Mouse (Mus musculus) stomach, embryonic 16.5 days (tissue): ENCODE measurements around the gene Zglp1. TPM values are rescaled to one million over a fixed set of nuclear protein-coding genes. Genes with fewer than 3 reads are reported as not detected.

Experiments used
- ATAC-seq: fragments of 200-750 bp; cut with Nextera tagmentation; 2 replicates; pipeline ENCODE4 v1.8.0; 2017; ENCODE audit warnings: moderate number of reproducible peaks, moderate TSS enrichment; ENCODE audit not compliant: insufficient read depth, low FRiP score
- H3K27ac ChIP-seq: fragments of 300-500 bp; sonication (generic); 2 replicates; pipeline ENCODE4 v1.5.1; 2014; ENCODE audit warnings: low read length
- H3K27me3 ChIP-seq: fragments of 300-500 bp; sonication (generic); 2 replicates; pipeline ENCODE4 v1.6.1; 2014; ENCODE audit warnings: low read length, control low read depth, mixed read lengths; ENCODE audit not compliant: control insufficient read depth, insufficient read depth
- H3K36me3 ChIP-seq: fragments of 300-500 bp; sonication (generic); 2 replicates; pipeline ENCODE4 v1.6.1; 2014; ENCODE audit warnings: low read length; ENCODE audit not compliant: control insufficient read depth, insufficient read depth
- H3K4me1 ChIP-seq: fragments of 300-500 bp; sonication (generic); 2 replicates; pipeline ENCODE4 v1.6.1; 2014; ENCODE audit warnings: low read length, control low read depth, mixed read lengths; ENCODE audit not compliant: control insufficient read depth, insufficient read depth
- H3K4me2 ChIP-seq: fragments of 300-500 bp; sonication (generic); 2 replicates; pipeline ENCODE4 v1.6.1; 2014; ENCODE audit warnings: low read depth, low read length, mixed read lengths
- H3K4me3 ChIP-seq: fragments of 300-500 bp; sonication (generic); replicated peaks from 2 replicates; pipeline ENCODE4 v1.5.1; 2014; ENCODE audit warnings: mild to moderate bottlenecking, low read length
- H3K9ac ChIP-seq: fragments of 300-500 bp; sonication (generic); 2 replicates; pipeline ENCODE4 v1.6.1; 2014; ENCODE audit warnings: low read length
- H3K9me3 ChIP-seq: fragments of 300-500 bp; sonication (generic); replicated peaks from 2 replicates; pipeline ENCODE4 v1.6.1; 2016; ENCODE audit warnings: low read length, control low read depth; ENCODE audit not compliant: control insufficient read depth
- WGBS: fragments of 180-500 bp; shearing (Covaris S2); extraction: QIAGEN DNeasy Blood & Tissue Kit; methylation state at CpG from one replicate; pipeline ENCODE4 v1.1.7; 2014; 5-methylcytosine and 5-hydroxymethylcytosine counted together
- polyA plus RNA-seq: library from polyadenylated mRNA; unstranded; fragments of >200 nt; fragmentation: Nextera tagmentation; extraction: Ambion mirVana; gene quantifications from 2 replicates; pipeline ENCODE4 v1.2.1, GENCODE M21; 2015

Gene Zglp1
- polyA plus RNA-seq, 1 experiment from 2014 or later = 0.89 TPM

GRCm38 (mm10) chr9:21043563-21043962 is 23.3 kb downstream of the Zglp1 start:
- H3K9ac ChIP-seq = no peak overlapping the region
- no peak overlapping the region for H3K4me3 ChIP-seq
- H3K4me2 ChIP-seq = no peak overlapping the region
- H3K4me1 ChIP-seq = 0 out of 2 replicates have a peak, but pooled peaks cover 2% of the 10 kb centered on the region
- no peak for ATAC-seq
- 78% methylated on average over 4 of the region's 4 CpGs for WGBS
- no peak overlapping the region for H3K27ac ChIP-seq
- no peaks in the 10 kb centered on the region; the same call in 1 of the 2 replicates for H3K9me3 ChIP-seq
- peaks cover 3% of the 10 kb centered on the region for H3K27me3 ChIP-seq
- H3K36me3 ChIP-seq = no peaks in the 10 kb centered on the region

DNA sequence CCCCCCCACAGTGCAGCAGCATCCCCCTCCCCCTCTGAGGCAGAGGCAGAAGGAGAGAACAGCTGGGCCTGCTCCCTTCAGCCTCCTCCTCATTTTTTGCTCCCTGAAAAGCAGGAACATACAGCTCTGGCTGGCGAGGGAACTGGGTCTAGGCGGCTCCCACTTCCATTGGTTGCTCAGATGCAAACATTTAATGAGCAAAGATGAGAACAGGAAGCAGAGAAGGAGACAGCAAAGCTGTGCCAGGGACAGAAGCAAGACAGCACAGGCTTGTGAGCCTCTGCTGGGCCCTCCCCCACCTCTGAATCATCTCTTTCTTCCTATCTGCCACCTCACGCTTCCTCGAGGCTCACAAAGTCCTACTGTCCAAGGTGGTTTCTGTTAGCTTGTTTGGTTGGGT is 25.6 kb downstream of the Zglp1 start:
- Histone ChIP-seq H3K27ac (no peak overlapping the region), H3K27me3 (peaks cover 24% of the 10 kb centered on the region), H3K4me1 (peaks cover 11% of the 10 kb centered on the region), H3K9me3 (no peaks in the 10 kb centered on the region; the same call in 1 of the 2 replicates), H3K4me3 (no peak overlapping the region), H3K36me3 (no peaks in the 10 kb centered on the region), H3K9ac (no peak overlapping the region), H3K4me2 (no peak overlapping the region)
- no peak for ATAC-seq
- WGBS = 27% methylated on average over 4 of the region's 4 CpGs

GRCm38 (mm10) chr9:21039779-21040178 is 27.1 kb downstream of the Zglp1 start:
- Histone ChIP-seq H3K9me3 (no peaks in the 10 kb centered on the region; the same call in 1 of the 2 replicates), H3K9ac (no peak overlapping the region), H3K4me2 (no peak overlapping the region), H3K4me1 (peaks cover 11% of the 10 kb centered on the region), H3K27ac (no peak overlapping the region), H3K4me3 (no peak overlapping the region), H3K36me3 (no peaks in the 10 kb centered on the region), H3K27me3 (peaks cover 40% of the 10 kb centered on the region)
- WGBS = 68% methylated on average over 3 of the region's 3 CpGs
- no peak for ATAC-seq

DNA sequence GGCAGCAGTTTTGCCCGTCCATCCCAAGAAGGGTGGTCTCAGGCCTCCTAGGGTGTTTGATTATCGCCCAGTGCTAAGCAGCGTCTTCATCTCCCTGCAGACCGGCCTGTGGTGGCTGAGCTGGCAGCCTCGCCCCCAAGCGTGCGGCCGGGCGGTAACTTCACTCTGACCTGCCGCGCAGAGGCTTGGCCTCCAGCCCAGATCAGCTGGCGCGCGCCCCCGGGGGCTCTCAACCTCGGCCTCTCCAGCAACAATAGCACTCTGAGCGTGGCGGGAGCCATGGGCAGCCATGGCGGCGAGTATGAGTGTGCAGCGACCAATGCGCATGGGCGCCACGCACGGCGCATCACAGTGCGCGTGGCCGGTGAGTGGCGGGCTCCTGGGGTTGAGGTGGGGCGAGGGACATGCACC is 29.4 kb downstream of the Zglp1 start:
- WGBS = 2% methylated on average over 31 of the region's 31 CpGs
- ATAC-seq = no peak
- Histone ChIP-seq H3K27ac (no peak overlapping the region), H3K4me1 (peaks cover 20% of the 10 kb centered on the region), H3K4me2 (peak overlapping the region; percentile 66), H3K36me3 (no peaks in the 10 kb centered on the region), H3K9me3 (no peaks in the 10 kb centered on the region; the same call in 1 of the 2 replicates), H3K9ac (peak overlapping the region; percentile 60), H3K4me3 (peak overlapping the region; percentile 44), H3K27me3 (peaks cover 59% of the 10 kb centered on the region)

GRCm38 (mm10) chr9:21036666-21037065 is 30.2 kb downstream of the Zglp1 start:
- ATAC-seq = no peak
- Histone ChIP-seq H3K4me2 (0 out of 2 replicates have a peak overlapping the region, but pooled peaks have one; percentile 66), H3K4me3 (no peak overlapping the region), H3K9me3 (no peaks in the 10 kb centered on the region; the same call in 1 of the 2 replicates), H3K27me3 (peaks cover 67% of the 10 kb centered on the region), H3K27ac (no peak overlapping the region), H3K9ac (no peak overlapping the region), H3K36me3 (no peaks in the 10 kb centered on the region), H3K4me1 (peaks cover 27% of the 10 kb centered on the region)
- 5% methylated on average over 22 of the region's 22 CpGs for WGBS

DNA sequence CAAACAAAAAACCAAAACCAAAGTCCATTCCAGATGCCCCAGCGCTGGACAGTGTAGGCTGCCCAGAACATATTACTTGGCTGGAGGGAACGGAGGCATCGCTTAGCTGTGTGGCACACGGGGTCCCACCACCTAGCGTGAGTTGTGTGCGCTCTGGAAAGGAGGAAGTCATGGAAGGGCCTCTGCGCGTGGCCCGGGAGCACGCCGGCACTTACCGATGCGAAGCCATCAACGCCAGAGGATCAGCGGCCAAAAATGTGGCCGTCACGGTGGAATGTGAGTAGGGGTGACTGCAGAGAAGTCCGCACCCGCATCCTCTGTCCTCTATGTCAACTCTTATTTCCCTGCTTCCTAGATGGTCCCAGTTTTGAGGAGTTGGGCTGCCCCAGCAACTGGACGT is 30.7 kb downstream of the Zglp1 start:
- Histone ChIP-seq H3K27me3 (peaks cover 67% of the 10 kb centered on the region), H3K9me3 (no peaks in the 10 kb centered on the region; the same call in 1 of the 2 replicates), H3K4me3 (no peak overlapping the region), H3K27ac (no peak overlapping the region), H3K4me1 (peaks cover 27% of the 10 kb centered on the region), H3K4me2 (no peak overlapping the region), H3K36me3 (no peaks in the 10 kb centered on the region), H3K9ac (no peak overlapping the region)
- ATAC-seq = no peak
- 12% methylated on average over 20 of the region's 20 CpGs for WGBS

DNA sequence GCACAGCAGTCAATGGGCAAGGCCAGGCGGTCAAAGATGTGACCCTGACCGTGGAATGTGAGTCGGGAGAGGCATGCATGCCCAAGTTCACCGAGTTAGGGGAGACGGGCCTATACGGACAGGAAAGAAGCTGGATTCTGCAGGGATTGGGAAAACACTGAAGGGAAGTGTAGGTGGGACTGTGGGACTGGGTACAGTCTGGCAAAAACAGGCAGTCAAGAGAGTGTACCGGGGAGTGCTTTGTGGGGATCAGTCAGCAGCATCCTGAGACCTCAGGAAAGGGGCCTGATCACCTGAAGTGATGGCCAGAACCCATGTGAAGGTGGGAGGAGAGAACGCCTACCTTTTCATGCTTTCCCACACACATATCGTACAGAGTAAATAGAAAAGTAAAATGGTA is 31.3 kb downstream of the Zglp1 start:
- Histone ChIP-seq H3K27ac (no peak overlapping the region), H3K4me1 (peaks cover 25% of the 10 kb centered on the region), H3K4me3 (no peak overlapping the region), H3K4me2 (no peak overlapping the region), H3K27me3 (peaks cover 67% of the 10 kb centered on the region), H3K9ac (no peak overlapping the region), H3K9me3 (no peaks in the 10 kb centered on the region; the same call in 1 of the 2 replicates), H3K36me3 (no peaks in the 10 kb centered on the region)
- 27% methylated on average over 9 of the region's 9 CpGs for WGBS
- no peak for ATAC-seq

GRCm38 (mm10) chr9:21034481-21035085 is 32.3 kb downstream of the Zglp1 start:
- Histone ChIP-seq H3K4me1 (peaks cover 32% of the 10 kb centered on the region), H3K4me3 (no peak overlapping the region), H3K4me2 (no peak overlapping the region), H3K9me3 (no peaks in the 10 kb centered on the region; the same call in 1 of the 2 replicates), H3K27ac (no peak overlapping the region), H3K9ac (no peak overlapping the region), H3K36me3 (no peaks in the 10 kb centered on the region), H3K27me3 (peaks cover 75% of the 10 kb centered on the region)
- no peak for ATAC-seq
- 5% methylated on average over 17 of the region's 17 CpGs for WGBS

- ATAC-seq = peak; percentile 77
These were observed 33.8 kb downstream of the Zglp1 start for GRCm38 (mm10) chr9:21033136-21033535.

More at GRCm38 (mm10) chr9:21033136-21033535, 33.8 kb downstream of the Zglp1 start:
- under 1% methylated on average over 34 of the region's 34 CpGs for WGBS
- Histone ChIP-seq H3K4me1 (peaks cover 37% of the 10 kb centered on the region), H3K27me3 (peaks cover 69% of the 10 kb centered on the region), H3K4me3 (peak overlapping the region; percentile 54), H3K27ac (no peak overlapping the region), H3K9ac (peak overlapping the region; percentile 64), H3K9me3 (no peaks in the 10 kb centered on the region), H3K36me3 (no peaks in the 10 kb centered on the region), H3K4me2 (peak overlapping the region; percentile 97)
